Mouse (Mus musculus): ENCODE measurements at regions not wholly inside any gene's neighbourhood (a gene's known extent, or its start where the extent isn't known, plus 50 kb on each side); places are given as distances from the start of the nearest gene placed in this dataset.
"Not testable (repeated sequence)": the region's sequence is repeated elsewhere in the genome, so short reads cannot be mapped to it uniquely, and the experiment has no call there.

DNA sequence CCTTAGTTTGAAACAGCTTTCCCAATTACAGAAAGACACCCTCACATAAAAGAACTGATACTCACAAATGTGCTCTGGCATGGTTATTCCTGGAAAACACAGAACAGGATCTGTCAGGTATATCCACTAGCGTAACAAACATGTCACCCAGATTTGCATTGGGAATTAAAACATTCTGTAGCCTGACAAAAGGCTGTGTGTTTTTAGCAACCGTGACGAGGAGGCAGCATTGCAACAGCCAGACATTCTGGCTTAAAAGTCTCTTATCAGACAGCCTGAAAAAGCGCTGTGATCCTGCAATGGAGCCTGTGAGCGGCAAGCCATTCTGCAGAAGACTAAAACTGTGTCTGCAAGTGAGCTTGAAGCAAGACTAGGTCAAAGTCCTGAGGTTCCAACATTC lies 635.1 kb upstream of the Map3k7 start:
- Histone ChIP-seq H3K4me3 (ENCODE audit: insufficient read depth, low read depth, low read length) (no peak overlapping the region), H3K4me1 (ENCODE audit: control insufficient read depth, insufficient read depth, insufficient read length, low read length) (no peaks in the 10 kb centered on the region), H3K27ac (replicated peaks; ENCODE audit: low read depth, low read length) (no peak overlapping the region)

DNA sequence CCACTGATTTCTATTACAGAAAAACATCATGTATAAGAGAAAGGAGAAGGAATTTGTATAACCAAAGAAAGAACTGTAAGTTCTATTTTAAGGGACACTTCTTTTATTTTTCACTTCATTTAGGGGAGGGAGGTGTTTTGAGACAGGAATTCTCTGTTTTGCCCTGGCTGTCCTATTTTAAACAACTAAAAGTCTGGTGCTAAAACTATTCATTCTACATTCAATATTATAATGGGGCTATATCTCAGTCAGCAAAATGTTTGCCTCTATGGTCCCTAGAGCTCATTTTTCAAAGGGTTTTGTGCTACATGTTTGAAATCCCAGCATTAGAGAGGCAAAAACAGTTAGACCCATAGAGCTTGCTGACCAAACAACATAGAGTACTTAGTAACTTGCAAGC lies 632.8 kb upstream of the Map3k7 start:
- Histone ChIP-seq H3K27ac (replicated peaks; ENCODE audit: low read depth, low read length) (no peak overlapping the region), H3K4me3 (ENCODE audit: insufficient read depth, low read depth, low read length) (no peak overlapping the region), H3K4me1 (ENCODE audit: control insufficient read depth, insufficient read depth, insufficient read length, low read length) (no peaks in the 10 kb centered on the region)

- Histone ChIP-seq H3K4me1 (ENCODE audit: control insufficient read depth, insufficient read depth, insufficient read length, low read length) (no peaks in the 10 kb centered on the region), H3K4me3 (ENCODE audit: insufficient read depth, low read depth, low read length) (no peak overlapping the region), H3K27ac (replicated peaks; ENCODE audit: low read depth, low read length) (no peak overlapping the region)
Measured at GRCm38 (mm10) chr4:31335686-31336085, 628.2 kb upstream of the Map3k7 start.

GRCm38 (mm10) chr4:31337980-31338379 lies 625.9 kb upstream of the Map3k7 start:
- Histone ChIP-seq H3K27ac (replicated peaks; ENCODE audit: low read depth, low read length) (no peak overlapping the region), H3K4me1 (ENCODE audit: control insufficient read depth, insufficient read depth, insufficient read length, low read length) (no peaks in the 10 kb centered on the region), H3K4me3 (ENCODE audit: insufficient read depth, low read depth, low read length) (no peak overlapping the region)

GRCm38 (mm10) chr4:31343312-31344248 lies 620.3 kb upstream of the Map3k7 start:
- Histone ChIP-seq H3K4me3 (ENCODE audit: insufficient read depth, low read depth, low read length) (no peak overlapping the region), H3K27ac (replicated peaks; ENCODE audit: low read depth, low read length) (no peak overlapping the region), H3K4me1 (ENCODE audit: control insufficient read depth, insufficient read depth, insufficient read length, low read length) (no peaks in the 10 kb centered on the region)

DNA sequence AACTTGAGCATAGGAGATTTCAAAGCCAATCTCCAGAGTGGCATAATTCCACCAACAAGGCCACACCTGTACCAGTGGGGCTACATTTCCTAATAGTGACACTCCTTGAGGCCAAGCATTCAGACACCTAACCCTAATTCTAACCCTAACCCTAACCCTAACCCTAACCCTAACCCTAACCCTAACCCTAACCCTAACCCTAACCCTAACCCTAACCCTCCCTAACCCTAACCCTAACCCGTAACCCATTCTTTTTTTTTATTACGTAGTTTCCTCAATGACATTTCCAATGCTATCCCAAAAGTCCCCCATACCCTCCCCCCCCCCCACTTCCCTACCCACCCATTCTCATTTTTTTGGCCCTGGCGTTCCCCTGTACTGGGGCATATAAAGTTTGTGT lies 609.9 kb upstream of the Map3k7 start:
- not testable (repeated sequence) for H3K4me1 ChIP-seq (ENCODE audit: control insufficient read depth, insufficient read depth, insufficient read length, low read length); H3K27ac ChIP-seq (replicated peaks; ENCODE audit: low read depth, low read length)

DNA sequence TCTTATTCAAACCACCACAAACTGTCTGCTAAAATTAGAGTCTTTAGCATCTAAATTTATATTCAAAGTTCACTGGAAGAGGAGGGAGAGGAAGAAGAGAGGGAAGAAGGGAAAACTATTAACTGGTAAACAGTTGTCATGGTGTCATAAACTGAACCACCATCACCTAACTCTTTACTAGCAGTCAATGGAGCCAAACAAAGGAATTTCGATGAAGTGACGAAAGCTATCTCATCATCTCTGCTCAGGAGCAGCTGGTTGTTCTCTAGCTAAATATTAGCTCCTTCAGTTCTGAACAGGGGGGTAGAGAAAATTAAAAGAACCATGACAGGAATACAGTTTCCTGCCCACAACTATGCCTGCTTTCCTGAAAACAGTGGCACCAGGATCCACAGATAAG lies 608.9 kb upstream of the Map3k7 start:
- H3K4me3 ChIP-seq (ENCODE audit: insufficient read depth, low read depth, low read length): no peak overlapping the region
- H3K4me1 ChIP-seq (ENCODE audit: control insufficient read depth, insufficient read depth, insufficient read length, low read length): no peaks in the 10 kb centered on the region
- no peak overlapping the region for H3K27ac ChIP-seq (replicated peaks; ENCODE audit: low read depth, low read length)

More for the DNA sequence above, 609.9 kb upstream of the Map3k7 start:
- H3K4me3 ChIP-seq (ENCODE audit: insufficient read depth, low read depth, low read length): not testable (repeated sequence)

- no peak overlapping the region for H3K4me3 ChIP-seq (ENCODE audit: insufficient read depth, low read depth, low read length)
- no peaks in the 10 kb centered on the region for H3K4me1 ChIP-seq (ENCODE audit: control insufficient read depth, insufficient read depth, insufficient read length, low read length)
- no peak overlapping the region for H3K27ac ChIP-seq (replicated peaks; ENCODE audit: low read depth, low read length)
Measured at GRCm38 (mm10) chr4:31366172-31366571, 597.7 kb upstream of the Map3k7 start.

DNA sequence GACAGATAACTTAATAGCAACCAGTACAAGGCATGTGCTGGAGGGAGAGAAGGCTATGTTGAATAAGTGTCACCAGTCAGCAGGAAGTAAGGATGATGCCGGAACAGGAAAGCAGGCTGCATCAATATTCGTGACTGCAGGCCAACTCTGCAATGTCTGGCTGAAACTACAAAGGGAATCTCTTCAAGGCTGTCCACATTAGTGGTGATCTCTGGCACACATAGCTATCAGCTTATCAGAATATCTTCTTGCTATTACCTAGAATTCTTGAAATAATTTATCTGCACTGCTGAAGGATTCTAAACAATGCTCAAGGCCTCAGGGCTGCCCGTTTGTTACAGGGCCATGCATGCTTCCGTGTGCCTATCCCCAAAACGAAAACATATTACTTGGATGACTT lies 596.9 kb upstream of the Map3k7 start:
- no peaks in the 10 kb centered on the region for H3K4me1 ChIP-seq (ENCODE audit: control insufficient read depth, insufficient read depth, insufficient read length, low read length)
- H3K27ac ChIP-seq (replicated peaks; ENCODE audit: low read depth, low read length): no peak overlapping the region
- no peak overlapping the region for H3K4me3 ChIP-seq (ENCODE audit: insufficient read depth, low read depth, low read length)

DNA sequence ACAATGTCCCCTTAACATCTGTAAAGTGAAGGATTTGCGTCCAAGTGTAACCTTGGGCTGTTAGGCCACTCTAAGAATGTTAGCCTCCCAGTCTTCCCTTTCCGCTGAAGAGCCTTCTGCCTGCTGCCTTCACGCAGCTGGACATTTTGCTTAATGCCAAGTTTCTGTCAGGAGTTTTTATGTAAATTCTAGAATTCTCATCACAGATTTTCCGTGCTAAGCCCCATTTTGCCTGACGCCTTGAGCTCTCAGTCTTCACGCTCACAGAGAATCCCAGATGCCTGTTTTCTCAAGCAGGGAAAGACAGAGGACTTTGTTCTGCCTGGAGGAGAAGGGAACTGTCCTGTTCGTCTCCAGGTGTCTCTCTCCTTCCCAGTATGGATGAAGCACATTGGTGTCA lies 593.8 kb upstream of the Map3k7 start:
- no peak overlapping the region for H3K27ac ChIP-seq (replicated peaks; ENCODE audit: low read depth, low read length)
- H3K4me3 ChIP-seq (ENCODE audit: insufficient read depth, low read depth, low read length): no peak overlapping the region
- H3K4me1 ChIP-seq (ENCODE audit: control insufficient read depth, insufficient read depth, insufficient read length, low read length): no peaks in the 10 kb centered on the region

DNA sequence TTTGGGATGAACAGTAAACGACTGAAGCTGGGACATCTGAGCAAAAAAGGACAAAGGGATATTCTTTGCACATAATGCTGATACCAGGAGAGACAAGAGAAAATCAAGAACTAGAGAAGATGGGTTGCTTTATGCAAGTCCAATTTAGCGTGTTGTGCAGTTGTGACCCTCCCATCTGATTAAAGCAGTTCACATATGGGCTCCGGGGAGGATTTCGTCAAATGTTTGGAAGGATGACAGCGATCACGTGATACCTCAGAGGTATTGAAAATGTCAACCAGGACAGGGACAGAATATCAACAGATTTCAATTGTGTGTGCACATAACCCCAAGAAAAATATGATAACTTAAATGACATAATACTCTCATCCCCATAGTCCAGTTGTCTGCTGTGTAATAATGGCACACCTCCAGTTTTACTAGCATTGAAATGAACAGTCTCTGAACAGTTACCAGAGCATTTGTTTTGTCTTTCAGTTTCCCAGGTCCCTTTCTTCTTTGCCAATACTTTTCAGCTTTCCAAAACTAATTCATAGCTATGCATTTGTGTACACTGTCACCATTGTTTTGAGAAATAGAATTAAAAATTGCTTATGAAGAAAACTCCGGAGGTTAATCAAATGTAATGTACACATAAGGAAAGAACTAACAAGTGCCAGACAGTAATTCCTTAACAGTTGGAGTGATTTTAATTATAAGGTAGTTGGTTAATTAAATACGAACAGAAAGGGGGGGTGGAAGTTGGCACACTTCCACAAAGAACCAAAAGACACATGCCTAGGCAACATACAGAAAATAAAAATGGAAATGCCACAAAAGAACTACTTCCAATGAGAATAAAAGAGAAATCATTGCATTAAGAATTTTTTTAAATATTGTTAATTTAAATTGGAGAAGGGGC lies 582.6 kb upstream of the Map3k7 start:
- Histone ChIP-seq H3K4me3 (ENCODE audit: insufficient read depth, low read depth, low read length) (no peak overlapping the region), H3K4me1 (ENCODE audit: control insufficient read depth, insufficient read depth, insufficient read length, low read length) (no peaks in the 10 kb centered on the region), H3K27ac (replicated peaks; ENCODE audit: low read depth, low read length) (no peak overlapping the region)

DNA sequence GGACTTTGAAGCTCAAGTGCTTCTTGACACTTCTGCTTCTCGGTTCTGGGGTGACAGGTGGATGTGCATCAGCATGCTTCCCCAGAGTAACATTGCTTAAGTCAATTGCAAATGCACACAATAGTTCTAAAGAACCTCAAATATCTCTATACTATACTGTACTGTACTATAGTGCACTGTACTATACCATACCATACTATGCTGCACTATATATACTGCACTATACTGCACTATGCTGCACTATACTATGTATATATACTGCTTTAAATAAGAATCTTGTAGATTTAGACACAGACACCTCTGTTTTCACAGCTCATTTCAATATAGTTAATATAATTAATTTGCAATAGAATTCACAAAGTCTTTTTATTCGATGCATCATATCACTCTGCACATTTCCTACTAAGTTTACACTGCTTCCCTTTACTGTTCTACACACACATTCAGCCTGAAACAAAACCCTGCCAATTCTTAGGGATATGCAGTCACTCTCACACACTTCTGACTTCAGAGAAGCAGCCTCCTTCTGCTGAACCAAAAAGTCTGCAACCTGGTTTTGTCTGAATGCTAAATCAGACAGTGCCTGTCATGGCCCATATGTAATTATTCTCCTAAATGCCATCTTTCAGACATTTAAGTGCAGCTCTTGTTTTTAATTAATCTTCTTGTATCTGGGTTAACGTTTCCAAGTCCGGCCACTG lies 570.8 kb upstream of the Map3k7 start:
- Histone ChIP-seq H3K4me3 (ENCODE audit: insufficient read depth, low read depth, low read length) (no peak overlapping the region), H3K27ac (replicated peaks; ENCODE audit: low read depth, low read length) (no peak overlapping the region), H3K4me1 (ENCODE audit: control insufficient read depth, insufficient read depth, insufficient read length, low read length) (no peaks in the 10 kb centered on the region)

- Histone ChIP-seq H3K4me1 (ENCODE audit: control insufficient read depth, insufficient read depth, insufficient read length, low read length) (no peaks in the 10 kb centered on the region), H3K27ac (replicated peaks; ENCODE audit: low read depth, low read length) (no peak overlapping the region), H3K4me3 (ENCODE audit: insufficient read depth, low read depth, low read length) (no peak overlapping the region)
Measured at GRCm38 (mm10) chr4:31395538-31395937, 568.4 kb upstream of the Map3k7 start.

DNA sequence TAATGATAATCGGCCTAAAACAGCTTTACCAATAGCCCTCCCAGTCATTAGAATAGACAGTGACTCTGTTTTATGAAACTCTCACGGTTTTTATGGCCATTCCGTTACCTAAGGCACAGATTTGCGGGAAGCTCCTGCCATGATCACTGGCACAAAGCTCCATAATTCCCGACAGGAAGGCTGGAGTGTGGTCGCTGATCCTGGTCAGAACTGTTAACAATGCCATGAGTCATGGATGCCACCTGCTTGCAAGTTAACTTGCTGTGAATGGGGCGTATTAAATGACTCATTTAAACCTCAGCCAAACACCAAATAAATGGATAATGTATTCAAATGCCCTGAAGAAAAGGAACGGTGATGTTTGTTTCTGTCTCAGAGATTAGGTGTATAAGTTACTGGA lies 559.9 kb upstream of the Map3k7 start:
- H3K4me3 ChIP-seq (ENCODE audit: insufficient read depth, low read depth, low read length): no peak overlapping the region
- H3K4me1 ChIP-seq (ENCODE audit: control insufficient read depth, insufficient read depth, insufficient read length, low read length): no peaks in the 10 kb centered on the region
- H3K27ac ChIP-seq (replicated peaks; ENCODE audit: low read depth, low read length): no peak overlapping the region
